Mouse (Mus musculus) urinary bladder, postnatal 36 days (tissue): ENCODE results near the gene Ccl12.

Experiments
- DNase-seq, 2 experiments: peaks; one replicate each; pipeline ENCODE4 v3.0.0; 2022; ENCODE audit warnings: low spot score in 2 of 2, mixed read lengths in 1 of 2

Gene Ccl12

GRCm38 (mm10) chr11:82139492-82140094, 37.9 kb downstream of the Ccl12 start:
- peak in 1 of 2 experiments; percentile 19 for DNase-seq
